Mouse (Mus musculus): ENCODE results near the gene Wipf1.
"Not testable (repeated sequence)": the region's sequence is repeated elsewhere in the genome, so short reads cannot be mapped to it uniquely, and the experiment has no call there.

Wipf1 gene

GRCm38 (mm10) chr2:73507886-73508285 lies 21.6 kb downstream of the Wipf1 start:
- no peak for DNase-seq (ENCODE audit: low read depth, low spot score)

- DNase-seq (ENCODE audit: low read depth, low spot score) = not testable (repeated sequence)
Measured at GRCm38 (mm10) chr2:73506337-73506736, 23.2 kb downstream of the Wipf1 start.

GRCm38 (mm10) chr2:73502863-73503429 lies 26.6 kb downstream of the Wipf1 start:
- DNase-seq (ENCODE audit: low read depth, low spot score) = no peak

- DNase-seq (ENCODE audit: low read depth, low spot score) = no peak
Measured at GRCm38 (mm10) chr2:73500864-73501263, 28.7 kb downstream of the Wipf1 start.

- no peak for DNase-seq (ENCODE audit: low read depth, low spot score)
Measured at GRCm38 (mm10) chr2:73498322-73498721, 31.2 kb downstream of the Wipf1 start.

- DNase-seq (ENCODE audit: low read depth, low spot score) = no peak
Measured at GRCm38 (mm10) chr2:73497572-73497971, 32.0 kb downstream of the Wipf1 start.

GRCm38 (mm10) chr2:73496944-73497343 lies 32.6 kb downstream of the Wipf1 start:
- no peak for DNase-seq (ENCODE audit: low read depth, low spot score)

GRCm38 (mm10) chr2:73496329-73496685 lies 33.2 kb downstream of the Wipf1 start:
- no peak for DNase-seq (ENCODE audit: low read depth, low spot score)

- DNase-seq (ENCODE audit: low read depth, low spot score) = no peak
Measured at GRCm38 (mm10) chr2:73495617-73496328, 33.8 kb downstream of the Wipf1 start.

GRCm38 (mm10) chr2:73493517-73493916 lies 36.0 kb downstream of the Wipf1 start:
- DNase-seq (ENCODE audit: low read depth, low spot score) = no peak

GRCm38 (mm10) chr2:73491442-73492241 lies 37.9 kb downstream of the Wipf1 start:
- no peak for DNase-seq (ENCODE audit: low read depth, low spot score)

- DNase-seq (ENCODE audit: low read depth, low spot score) = no peak
Measured at GRCm38 (mm10) chr2:73490466-73490865, 39.1 kb downstream of the Wipf1 start.

GRCm38 (mm10) chr2:73486120-73486601 lies 43.4 kb downstream of the Wipf1 start:
- DNase-seq (ENCODE audit: low read depth, low spot score) = no peak

- no peak for DNase-seq (ENCODE audit: low read depth, low spot score)
Measured at GRCm38 (mm10) chr2:73485236-73486119, 44.1 kb downstream of the Wipf1 start.

GRCm38 (mm10) chr2:73484561-73485235 lies 44.8 kb downstream of the Wipf1 start:
- no peak for DNase-seq (ENCODE audit: low read depth, low spot score)

- DNase-seq (ENCODE audit: low read depth, low spot score) = no peak
Measured at GRCm38 (mm10) chr2:73478805-73479204, 50.7 kb downstream of the Wipf1 start.

GRCm38 (mm10) chr2:73477501-73477900 lies 52.0 kb downstream of the Wipf1 start:
- no peak for DNase-seq (ENCODE audit: low read depth, low spot score)

GRCm38 (mm10) chr2:73475519-73475918 lies 54.0 kb downstream of the Wipf1 start:
- DNase-seq (ENCODE audit: low read depth, low spot score) = no peak

- DNase-seq (ENCODE audit: low read depth, low spot score) = no peak
Measured at GRCm38 (mm10) chr2:73472130-73472529, 57.4 kb downstream of the Wipf1 start.

- no peak for DNase-seq (ENCODE audit: low read depth, low spot score)
Measured at GRCm38 (mm10) chr2:73470146-73470630, 59.3 kb downstream of the Wipf1 start.

GRCm38 (mm10) chr2:73469552-73469951 lies 60.0 kb downstream of the Wipf1 start:
- DNase-seq (ENCODE audit: low read depth, low spot score) = no peak
